Mouse (Mus musculus): Measurements from ENCODE around the gene Tmem231.

Gene Tmem231

GRCm38 (mm10) chr8:111933348-111934076 is at the start of gene Tmem231:
Tmem231 (minus strand) TSS chr8:111933881.
- in situ Hi-C loops (cut with MboI, MseI) = loop anchor here (5.0 kb wide), 1 partner anchor 1699 kb away; no protein-coding TSS in a partner anchor

- in situ Hi-C loops (cut with MboI, MseI) = no loop called here
Observed at GRCm38 (mm10) chr8:111982116-111982515, 48.4 kb upstream of the Tmem231 start.

- in situ Hi-C loops (cut with MboI, MseI) = no loop called here
Observed at GRCm38 (mm10) chr8:111978147-111978546, 44.5 kb upstream of the Tmem231 start.

- in situ Hi-C loops (cut with MboI, MseI) = no loop called here
Observed at GRCm38 (mm10) chr8:111976326-111976725, 42.6 kb upstream of the Tmem231 start.

GRCm38 (mm10) chr8:111975706-111976105 is 42.0 kb upstream of the Tmem231 start:
- in situ Hi-C loops (cut with MboI, MseI) = no loop called here

- in situ Hi-C loops (cut with MboI, MseI) = no loop called here
Observed at GRCm38 (mm10) chr8:111974138-111974537, 40.5 kb upstream of the Tmem231 start.

GRCm38 (mm10) chr8:111968991-111969390 is 35.3 kb upstream of the Tmem231 start:
- in situ Hi-C loops (cut with MboI, MseI) = no loop called here

GRCm38 (mm10) chr8:111968541-111968940 is 34.9 kb upstream of the Tmem231 start:
- in situ Hi-C loops (cut with MboI, MseI) = no loop called here

GRCm38 (mm10) chr8:111967246-111967870 is 33.7 kb upstream of the Tmem231 start:
- in situ Hi-C loops (cut with MboI, MseI) = no loop called here

GRCm38 (mm10) chr8:111964849-111965561 is 31.3 kb upstream of the Tmem231 start:
- in situ Hi-C loops (cut with MboI, MseI) = no loop called here

- in situ Hi-C loops (cut with MboI, MseI) = no loop called here
Observed at GRCm38 (mm10) chr8:111964351-111964750, 30.7 kb upstream of the Tmem231 start.

GRCm38 (mm10) chr8:111963546-111963945 is 29.9 kb upstream of the Tmem231 start:
- in situ Hi-C loops (cut with MboI, MseI) = no loop called here

- in situ Hi-C loops (cut with MboI, MseI) = no loop called here
Observed at GRCm38 (mm10) chr8:111963091-111963490, 29.4 kb upstream of the Tmem231 start.

GRCm38 (mm10) chr8:111962589-111962988 is 28.9 kb upstream of the Tmem231 start:
- in situ Hi-C loops (cut with MboI, MseI) = no loop called here

GRCm38 (mm10) chr8:111961330-111961729 is 27.6 kb upstream of the Tmem231 start:
- in situ Hi-C loops (cut with MboI, MseI) = no loop called here

- in situ Hi-C loops (cut with MboI, MseI) = no loop called here
Observed at GRCm38 (mm10) chr8:111960591-111961321, 27.1 kb upstream of the Tmem231 start.

- in situ Hi-C loops (cut with MboI, MseI) = no loop called here
Observed at GRCm38 (mm10) chr8:111957231-111957630, 23.6 kb upstream of the Tmem231 start.

GRCm38 (mm10) chr8:111955879-111956278 is 22.2 kb upstream of the Tmem231 start:
- in situ Hi-C loops (cut with MboI, MseI) = no loop called here

GRCm38 (mm10) chr8:111954844-111955594 is 21.3 kb upstream of the Tmem231 start:
- in situ Hi-C loops (cut with MboI, MseI) = no loop called here

- in situ Hi-C loops (cut with MboI, MseI) = no loop called here
Observed at GRCm38 (mm10) chr8:111951936-111952335, 18.3 kb upstream of the Tmem231 start.

GRCm38 (mm10) chr8:111951317-111951716 is 17.6 kb upstream of the Tmem231 start:
- in situ Hi-C loops (cut with MboI, MseI) = no loop called here
